Mouse (Mus musculus): Measurements from ENCODE around the gene Ajuba.

DNA sequence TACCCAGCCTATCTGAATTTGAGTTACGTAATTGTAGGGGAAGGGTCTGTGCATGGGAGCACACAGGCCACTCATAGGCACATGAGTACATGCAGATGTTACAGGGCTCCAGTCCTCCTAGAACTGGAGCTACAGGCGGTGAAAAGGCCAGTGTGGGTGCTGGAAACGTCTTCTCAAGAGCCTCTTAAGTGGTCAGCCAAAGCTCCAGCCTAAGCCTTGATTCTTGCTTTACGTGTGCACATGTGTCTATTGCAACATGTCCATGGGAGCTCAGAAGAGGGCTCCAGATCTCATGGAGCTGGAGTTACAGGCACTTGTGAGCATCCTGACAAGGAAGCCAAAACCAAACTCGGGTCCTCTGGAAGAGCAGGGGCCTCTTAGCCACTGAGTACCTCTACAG is 32.7 kb downstream of the Ajuba start:
- TF ChIP-seq CTCF (IDR thresholded peaks at IDR 0.05; ENCODE audit: low read depth) (no peak), EP300 (optimal IDR thresholded peaks at IDR 0.05) (no peak)

All from stomach, postnatal 0 days (tissue).